Mouse (Mus musculus) c-Kit-positive CD71-negative TER-119-negative erythroid progenitor cells, embryonic 14.5 days (primary cell): Measurements from ENCODE around the gene Rasgef1a.
A peak's percentile ranks its signal among the peaks of the same experiment; 100 is the strongest.

Experiments
- DNase-seq: peaks from one replicate; pipeline ENCODE4 v3.0.0-alpha.2; 2013; ENCODE audit warnings: low read depth

Gene Rasgef1a

DNA sequence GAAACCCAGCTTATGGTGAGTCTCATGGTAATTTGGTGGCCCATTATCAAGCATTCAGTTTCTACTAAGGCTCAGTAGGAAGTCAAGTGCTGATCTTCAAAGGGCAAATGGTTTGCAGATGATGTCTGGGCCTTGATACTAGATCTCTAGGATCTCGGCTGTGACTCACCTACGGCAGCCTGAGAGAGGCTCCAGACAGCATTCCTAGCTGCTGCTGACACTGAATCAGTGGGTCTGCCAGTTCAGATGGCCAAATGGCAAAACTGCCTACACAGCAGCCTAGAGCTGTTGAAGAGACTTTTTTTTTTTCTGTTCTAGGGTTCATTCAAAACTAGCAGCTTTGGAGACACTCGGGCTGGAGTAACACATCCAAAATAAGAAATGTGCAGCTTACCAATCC is 15.8 kb downstream of the Rasgef1a start:
- DNase-seq, result no peak

DNA sequence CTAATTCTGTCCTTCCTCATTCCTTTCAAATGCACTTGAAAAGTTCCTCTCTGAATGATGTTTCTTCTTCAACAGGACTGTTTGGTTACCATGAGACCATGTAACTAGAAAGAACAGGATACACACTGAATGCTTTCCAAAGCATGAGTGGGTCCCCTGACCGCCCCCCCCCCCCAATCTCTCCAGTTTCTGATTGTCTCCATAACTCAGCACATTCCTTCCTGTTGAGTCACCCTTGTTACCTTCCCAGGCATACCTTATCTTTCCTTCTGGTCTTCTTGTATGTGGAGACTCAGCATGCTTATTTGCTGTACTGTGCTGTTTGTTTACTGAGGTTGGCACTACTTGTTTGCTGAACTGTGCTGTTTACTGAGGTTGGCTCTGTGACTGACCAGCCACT is 20.2 kb downstream of the Rasgef1a start:
- no peak for DNase-seq

DNA sequence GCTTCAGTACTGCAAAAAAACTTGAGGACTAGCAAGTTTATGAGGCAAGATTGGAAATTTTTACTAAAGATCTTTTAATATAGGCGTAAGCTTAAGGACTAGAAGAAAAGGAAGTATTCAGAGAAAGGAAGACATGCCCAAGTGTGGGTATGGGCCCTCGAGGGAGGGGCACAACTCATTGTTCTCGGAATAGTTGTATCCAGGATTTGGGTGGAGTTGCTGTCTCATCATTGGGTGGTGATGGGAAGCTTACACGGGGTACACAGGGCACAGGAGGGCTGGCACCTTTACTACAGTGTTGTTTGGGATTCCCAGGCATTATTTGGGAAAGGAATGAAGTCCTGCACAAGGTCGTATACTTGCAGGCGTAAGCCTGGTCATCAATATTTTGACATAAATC is 24.4 kb downstream of the Rasgef1a start:
- no peak for DNase-seq

DNA sequence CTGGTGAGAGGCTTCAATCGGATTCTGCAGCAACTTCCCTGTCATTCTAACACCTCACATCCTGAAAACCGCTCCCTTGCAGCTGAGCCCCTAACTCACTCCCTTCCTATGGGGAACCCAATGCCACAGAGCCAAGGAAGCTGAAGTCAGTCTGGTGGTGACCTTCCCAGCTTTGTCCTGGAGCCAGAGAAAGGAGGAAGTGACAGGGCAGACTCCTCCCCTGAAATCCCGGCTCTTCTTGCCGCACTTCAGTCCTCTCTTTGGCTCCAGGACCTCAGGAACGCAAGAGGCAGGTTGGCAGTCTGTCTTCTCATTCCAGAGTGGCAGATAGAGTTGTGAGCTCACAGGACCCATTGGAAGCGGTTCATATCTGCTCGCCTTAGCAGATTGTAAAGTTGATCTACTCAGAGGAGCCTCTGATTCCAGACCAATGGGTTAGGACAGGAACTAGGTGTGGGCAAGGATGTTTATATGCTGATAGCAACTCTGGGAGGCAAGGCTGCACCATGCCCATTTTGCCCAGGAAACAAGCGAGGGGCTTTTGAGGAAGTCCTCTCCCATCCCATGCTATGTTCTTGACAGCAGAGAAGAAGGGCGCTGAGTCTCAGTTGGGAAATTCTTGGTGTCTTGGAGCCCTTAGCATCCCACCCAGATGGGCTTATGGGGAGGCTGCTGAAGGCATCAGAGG is 25.0 kb downstream of the Rasgef1a start:
- DNase-seq, result no peak

GRCm38 (mm10) chr6:118036866-118037265 is 25.6 kb downstream of the Rasgef1a start:
- DNase-seq, result no peak

DNA sequence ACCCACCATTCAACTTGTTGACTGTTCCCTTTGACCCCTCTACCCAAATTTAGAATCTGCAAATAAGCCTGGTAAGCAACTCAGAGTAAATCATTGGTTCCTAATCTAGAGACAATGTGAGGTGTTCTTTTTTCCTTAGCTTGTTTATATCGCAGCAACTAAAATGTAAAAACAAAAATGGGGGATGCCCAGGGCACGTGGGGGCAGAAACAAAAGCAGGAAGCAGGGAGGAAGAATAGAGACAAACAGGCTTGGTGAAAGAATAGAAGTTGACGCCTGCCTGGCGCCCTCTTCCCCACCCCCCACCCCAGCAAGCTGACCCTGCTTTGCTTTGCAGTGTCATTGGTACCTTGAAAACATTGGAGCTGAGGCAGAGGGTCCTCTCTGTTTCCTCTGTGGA is 33.9 kb downstream of the Rasgef1a start:
- DNase-seq, result no peak

DNA sequence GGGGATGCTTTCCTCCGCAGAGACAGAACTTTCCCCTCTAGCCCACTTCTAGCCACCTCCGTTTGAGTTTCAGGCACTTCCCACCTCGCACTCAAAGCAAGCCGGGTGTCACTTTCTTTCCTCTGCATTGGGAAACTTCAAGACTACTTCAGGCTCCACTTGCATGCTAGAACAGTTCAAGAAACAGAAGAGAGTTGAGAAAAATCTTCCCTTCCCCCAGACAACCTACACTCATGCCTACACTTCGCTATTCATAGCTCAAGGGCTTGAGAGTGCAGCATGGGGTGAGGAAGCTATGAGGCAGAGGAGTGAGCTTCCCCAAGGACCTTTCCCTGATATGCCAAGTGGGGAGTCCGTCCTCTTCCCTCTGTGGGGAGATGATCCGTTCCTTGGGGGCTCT is 34.7 kb downstream of the Rasgef1a start:
- no peak for DNase-seq

- DNase-seq, result no peak
These were observed 35.3 kb downstream of the Rasgef1a start for GRCm38 (mm10) chr6:118046511-118046910.

- no peak for DNase-seq
These were observed 35.7 kb downstream of the Rasgef1a start for GRCm38 (mm10) chr6:118046924-118047323.

GRCm38 (mm10) chr6:118047811-118048505 is 36.7 kb downstream of the Rasgef1a start:
- DNase-seq, result no peak

DNA sequence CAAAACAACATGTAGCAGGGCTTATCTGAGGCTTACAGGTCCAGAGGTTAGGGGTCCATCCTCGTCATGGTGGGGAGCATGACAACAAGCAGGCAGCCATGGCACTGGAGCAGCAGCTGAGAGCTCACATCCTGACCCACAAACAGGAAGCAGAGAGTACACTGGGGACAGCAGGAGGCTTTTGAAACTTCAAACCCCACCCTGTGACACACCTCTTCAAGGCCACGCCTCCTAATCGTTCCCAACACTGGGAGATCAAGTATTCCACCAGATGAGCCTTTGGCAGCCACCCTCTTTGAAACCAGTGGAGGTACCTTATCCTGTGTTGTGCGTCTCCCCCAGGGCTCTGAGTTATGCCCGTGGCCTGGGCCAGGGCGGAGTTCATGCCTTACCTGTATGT is 38.5 kb downstream of the Rasgef1a start:
- no peak for DNase-seq

DNA sequence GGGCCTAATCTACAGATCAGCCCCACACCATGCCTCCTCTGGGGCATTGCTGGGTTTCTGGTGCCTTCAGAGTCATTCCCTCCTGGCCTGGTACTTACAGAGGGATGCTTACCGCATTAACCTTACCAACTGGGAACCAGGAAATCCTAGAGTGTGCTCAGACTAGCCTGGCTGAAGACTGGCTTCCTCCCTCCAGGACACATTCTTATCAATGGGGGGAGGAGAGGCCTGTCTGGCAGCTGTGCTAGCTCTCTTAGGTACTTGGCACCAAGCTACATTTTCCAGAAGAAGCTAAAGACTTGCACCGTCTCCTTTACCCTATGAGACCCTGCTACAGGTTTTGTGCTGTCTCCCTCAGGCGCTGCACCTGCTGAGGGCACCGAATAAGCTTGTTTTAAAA is 40.2 kb downstream of the Rasgef1a start:
- no peak for DNase-seq

DNA sequence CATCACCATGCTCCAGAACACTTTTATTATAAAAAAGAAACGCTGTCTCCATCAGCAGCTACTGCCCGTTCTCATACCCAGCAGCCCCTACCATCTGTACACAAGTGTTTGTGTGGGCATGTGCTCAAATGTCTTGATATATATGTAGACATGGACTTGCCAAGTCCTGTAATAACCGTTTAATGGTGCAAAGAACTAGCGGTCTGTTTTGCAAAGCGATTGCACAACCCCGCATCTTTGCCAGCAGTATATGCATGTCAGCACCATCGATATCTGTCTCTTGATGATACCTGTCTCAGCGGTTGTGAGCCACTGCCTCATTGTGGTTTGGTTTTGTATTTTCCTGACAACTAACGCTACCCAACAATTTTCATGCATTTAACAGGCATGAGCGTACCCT is 44.0 kb downstream of the Rasgef1a start:
- DNase-seq, result no peak

- DNase-seq, result no peak
These were observed 50.0 kb downstream of the Rasgef1a start for GRCm38 (mm10) chr6:118061266-118061665.

GRCm38 (mm10) chr6:118063266-118063665 is 52.0 kb downstream of the Rasgef1a start:
- DNase-seq, result no peak

- peak; percentile 38 for DNase-seq
These were observed 53.8 kb downstream of the Rasgef1a start for GRCm38 (mm10) chr6:118064968-118065530.

- DNase-seq, result no peak
These were observed 54.6 kb downstream of the Rasgef1a start for GRCm38 (mm10) chr6:118065837-118066198.

GRCm38 (mm10) chr6:118066199-118067081 is 55.2 kb downstream of the Rasgef1a start:
- DNase-seq, result peak; percentile 39

GRCm38 (mm10) chr6:118067720-118068119 is 56.5 kb downstream of the Rasgef1a start:
- no peak for DNase-seq

GRCm38 (mm10) chr6:118070321-118071012 is 59.2 kb downstream of the Rasgef1a start:
- DNase-seq, result no peak

DNA sequence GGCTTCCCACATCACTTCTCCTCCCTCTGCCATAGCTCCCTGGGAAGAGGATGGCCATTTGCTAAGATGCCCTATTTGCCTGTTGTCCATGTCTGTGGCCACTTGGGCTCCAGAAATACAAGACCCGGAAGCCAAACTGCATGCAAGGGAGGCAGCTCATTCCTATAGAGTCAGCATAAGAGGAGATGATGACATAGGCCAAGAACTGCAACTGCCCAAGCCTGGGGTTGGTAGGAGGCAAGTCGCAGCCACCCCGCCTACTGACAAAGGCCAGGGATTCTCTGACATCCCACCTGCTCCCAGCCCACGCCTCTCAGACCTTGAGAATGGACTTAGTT is 59.7 kb downstream of the Rasgef1a start:
- DNase-seq, result no peak

GRCm38 (mm10) chr6:118071416-118071815 is 60.2 kb downstream of the Rasgef1a start:
- DNase-seq, result no peak
